Mouse (Mus musculus) hindbrain, embryonic 10.5 days (tissue): ENCODE measurements around the gene Pacsin2. TPM values are rescaled to one million over a fixed set of nuclear protein-coding genes. Genes with fewer than 3 reads are reported as not detected.

Experiments used
- DNase-seq: peaks from one replicate; pipeline ENCODE4 v3.0.0-alpha.2; 2017; ENCODE audit warnings: low spot score
- H3K27ac ChIP-seq: fragments of 300-500 bp; sonication (generic); 2 replicates; pipeline ENCODE4 v1.5.1; 2016; ENCODE audit warnings: mild to moderate bottlenecking, moderate library complexity
- H3K27me3 ChIP-seq: fragments of 300-500 bp; sonication (generic); 2 replicates; pipeline ENCODE4 v1.6.1; 2016; ENCODE audit warnings: mild to moderate bottlenecking; ENCODE audit not compliant: poor library complexity, insufficient read depth, severe bottlenecking
- H3K36me3 ChIP-seq: fragments of 300-500 bp; sonication (generic); 2 replicates; pipeline ENCODE4 v1.6.1; 2016; ENCODE audit warnings: mild to moderate bottlenecking, moderate library complexity
- H3K4me1 ChIP-seq: fragments of 300-500 bp; sonication (generic); replicated peaks from 2 replicates; pipeline ENCODE4 v1.6.1; 2016; ENCODE audit warnings: mild to moderate bottlenecking
- H3K4me3 ChIP-seq: fragments of 300-500 bp; sonication (generic); 2 replicates; pipeline ENCODE4 v1.5.1; 2016; ENCODE audit warnings: mild to moderate bottlenecking, moderate library complexity
- H3K9me3 ChIP-seq: fragments of 300-500 bp; sonication (generic); 2 replicates; pipeline ENCODE4 v1.6.1; 2016; ENCODE audit warnings: mild to moderate bottlenecking, moderate library complexity
- WGBS: fragments of 180-500 bp; shearing (Covaris S2); methylation state at CpG from one replicate; pipeline ENCODE4 v1.1.7; 2016; 5-methylcytosine and 5-hydroxymethylcytosine counted together
- polyA plus RNA-seq: library from polyadenylated mRNA; unstranded; fragments of >200 nt; fragmentation: Nextera tagmentation; extraction: Ambion mirVana; gene quantifications from 2 replicates; pipeline ENCODE4 v1.2.1, GENCODE M21; 2016

The Pacsin2 gene
- polyA plus RNA-seq, 1 experiment from 2014 or later: 53.3 TPM

DNA sequence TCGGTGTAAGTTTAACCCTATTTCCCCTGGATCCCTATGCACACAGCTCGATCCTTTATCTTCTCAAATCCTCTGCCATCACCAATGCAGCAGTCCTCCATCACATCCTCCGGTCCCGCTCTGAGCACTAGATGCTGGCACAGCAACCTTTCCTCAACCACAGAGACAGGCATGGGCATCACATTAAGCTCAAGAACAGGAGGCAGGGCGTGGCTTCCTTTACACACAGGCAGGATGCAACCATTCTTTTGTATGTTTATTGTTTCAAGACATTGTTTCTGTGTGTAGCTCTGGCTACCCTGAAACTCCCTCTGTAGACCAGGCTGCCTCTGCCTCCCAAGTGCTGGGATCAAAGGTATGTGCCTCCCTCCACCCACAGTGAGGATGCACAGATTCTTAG, 8.8 kb downstream of the Pacsin2 start:
- no peaks in the 10 kb centered on the region for H3K9me3 ChIP-seq
- no peak for DNase-seq
- no peak overlapping the region for H3K4me3 ChIP-seq
- 88% methylated on average over 5 of the region's 5 CpGs for WGBS
- peaks cover 18% of the 10 kb centered on the region for H3K4me1 ChIP-seq
- H3K27ac ChIP-seq: no peak overlapping the region
- no peaks in the 10 kb centered on the region for H3K36me3 ChIP-seq
- no peaks in the 10 kb centered on the region for H3K27me3 ChIP-seq

DNA sequence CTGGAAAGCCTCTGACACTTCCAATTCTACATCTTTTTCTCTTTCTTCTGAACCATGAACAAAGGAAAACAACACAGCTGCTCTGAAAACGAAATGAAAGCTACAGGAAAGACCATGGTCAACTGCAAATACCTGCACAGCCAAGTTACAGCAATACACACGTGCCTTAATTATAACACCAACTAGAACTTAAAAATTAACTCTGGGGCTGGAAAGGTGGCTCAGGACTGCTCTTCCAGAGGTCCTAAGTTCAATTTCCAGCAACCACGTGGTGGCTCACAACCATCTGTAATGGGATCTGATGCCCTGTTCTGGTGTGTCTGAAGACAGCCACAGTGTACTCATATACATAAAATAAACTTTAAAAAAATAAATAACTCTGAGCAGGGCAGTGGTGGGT, 9.4 kb downstream of the Pacsin2 start:
- Histone ChIP-seq H3K27ac (no peak overlapping the region), H3K9me3 (no peaks in the 10 kb centered on the region), H3K36me3 (no peaks in the 10 kb centered on the region), H3K4me3 (no peak overlapping the region), H3K4me1 (peaks cover 18% of the 10 kb centered on the region), H3K27me3 (no peaks in the 10 kb centered on the region)
- WGBS: 84% methylated on average over 3 of the region's 3 CpGs
- DNase-seq: no peak

DNA sequence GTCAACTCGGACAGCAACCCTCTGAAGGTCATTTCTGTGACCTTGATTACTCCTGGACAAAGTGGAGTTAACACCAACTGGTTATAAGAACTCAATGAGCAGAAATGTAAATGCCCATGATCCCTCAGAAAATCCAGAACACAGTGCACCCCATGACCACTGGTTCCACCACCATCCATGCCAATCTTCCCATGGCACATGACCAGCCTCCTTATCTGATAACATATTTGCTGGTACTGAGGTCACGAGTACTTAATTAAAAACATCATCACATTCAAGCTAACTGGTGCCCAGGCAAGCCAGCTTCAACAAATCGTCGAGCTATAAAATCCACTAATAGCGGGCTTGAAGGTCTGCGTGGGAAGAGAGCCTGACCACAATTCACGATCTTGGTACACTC, 10.0 kb downstream of the Pacsin2 start:
- Histone ChIP-seq H3K27ac (no peak overlapping the region), H3K27me3 (no peaks in the 10 kb centered on the region), H3K4me3 (no peak overlapping the region), H3K4me1 (peaks cover 18% of the 10 kb centered on the region), H3K9me3 (no peaks in the 10 kb centered on the region), H3K36me3 (no peaks in the 10 kb centered on the region)
- no peak for DNase-seq
- WGBS: 93% methylated on average over 7 of the region's 7 CpGs

DNA sequence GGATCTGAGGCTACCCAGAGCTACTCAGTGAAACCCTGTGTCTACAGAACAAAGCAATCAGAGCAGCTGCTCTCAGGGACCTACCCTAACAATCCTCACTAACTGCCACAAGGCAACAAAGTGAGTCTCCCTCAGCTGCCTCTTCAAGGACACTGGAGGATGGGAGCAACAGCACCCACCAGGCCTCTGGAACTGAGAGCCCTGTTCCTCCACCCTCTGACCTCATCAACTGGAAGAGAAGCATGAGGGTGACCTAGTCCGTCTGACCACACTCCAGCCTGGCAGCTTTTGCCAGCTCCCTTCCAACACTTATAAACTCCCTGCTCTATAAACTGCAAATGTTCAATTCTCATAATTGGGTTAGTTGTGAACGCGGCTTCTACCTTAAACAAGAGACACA, 10.5 kb downstream of the Pacsin2 start:
- Histone ChIP-seq H3K27ac (peak overlapping the region; percentile 23; the same call in 1 of the 2 replicates), H3K4me3 (no peak overlapping the region), H3K4me1 (peaks cover 18% of the 10 kb centered on the region), H3K36me3 (no peaks in the 10 kb centered on the region), H3K9me3 (no peaks in the 10 kb centered on the region), H3K27me3 (no peaks in the 10 kb centered on the region)
- no peak for DNase-seq
- WGBS: 81% methylated on average over 3 of the region's 3 CpGs

DNA sequence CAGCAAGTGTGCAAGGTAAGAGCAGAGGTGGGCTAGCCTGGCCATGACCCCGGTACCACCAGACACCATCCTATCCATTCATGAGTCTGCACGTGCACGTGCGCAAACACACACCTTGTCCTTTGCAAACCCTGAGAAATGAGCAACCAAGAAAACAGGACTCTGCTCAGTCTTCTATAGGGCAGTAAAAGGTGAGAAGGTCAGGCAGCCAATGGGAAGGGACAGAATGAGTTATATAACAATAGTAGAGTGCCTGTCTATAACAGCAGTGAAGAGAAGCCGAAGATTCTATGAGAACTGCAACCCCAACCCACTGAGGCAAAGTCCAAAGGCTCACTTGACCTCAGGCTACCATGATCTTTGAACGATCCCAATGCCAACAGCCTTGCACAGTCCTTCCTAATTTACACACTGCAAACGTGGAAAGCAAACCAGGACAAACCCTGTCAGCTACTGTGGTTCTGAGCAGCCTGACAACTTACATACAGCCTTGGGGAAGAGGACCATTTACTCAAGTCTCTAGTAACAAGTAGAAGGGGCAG, 12.1 kb downstream of the Pacsin2 start:
- 89% methylated on average over 7 of the region's 7 CpGs for WGBS
- Histone ChIP-seq H3K4me1 (peaks cover 26% of the 10 kb centered on the region), H3K27ac (no peak overlapping the region), H3K27me3 (no peaks in the 10 kb centered on the region), H3K36me3 (no peaks in the 10 kb centered on the region), H3K4me3 (no peak overlapping the region), H3K9me3 (no peaks in the 10 kb centered on the region)
- DNase-seq: no peak

DNA sequence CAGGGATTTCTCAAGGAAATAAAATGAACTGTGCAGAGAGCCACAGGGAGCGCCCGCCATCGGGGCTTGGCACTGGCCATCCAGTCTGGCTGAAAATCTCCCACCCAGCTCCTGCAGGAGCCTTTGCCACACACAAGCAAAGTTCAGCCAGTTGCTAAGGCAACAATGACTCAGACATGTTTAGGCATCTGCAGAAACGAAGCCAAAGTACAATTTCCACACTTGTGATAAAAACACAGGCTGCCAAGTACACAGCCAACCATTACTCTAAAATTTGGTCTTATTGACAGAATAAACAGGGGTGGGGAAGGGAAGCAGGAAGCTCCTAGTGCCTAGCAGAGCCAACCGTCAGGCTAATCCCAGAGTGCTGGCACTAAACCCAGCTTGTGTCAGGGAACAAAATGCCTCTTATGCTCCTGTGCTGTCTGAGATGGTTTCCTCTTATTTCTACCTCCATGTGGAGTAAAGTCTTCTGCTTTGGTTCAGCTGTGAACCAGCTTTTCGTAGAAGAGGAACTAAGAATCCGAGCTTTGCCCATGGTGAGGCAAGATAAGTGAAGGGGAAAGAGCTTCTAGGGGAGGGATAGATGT, 12.7 kb downstream of the Pacsin2 start:
- no peak overlapping the region for H3K4me3 ChIP-seq
- no peaks in the 10 kb centered on the region for H3K27me3 ChIP-seq
- H3K4me1 ChIP-seq: peaks cover 31% of the 10 kb centered on the region
- 85% methylated on average over 7 of the region's 7 CpGs for WGBS
- no peak overlapping the region for H3K27ac ChIP-seq
- no peaks in the 10 kb centered on the region for H3K36me3 ChIP-seq
- no peaks in the 10 kb centered on the region for H3K9me3 ChIP-seq
- DNase-seq: no peak

DNA sequence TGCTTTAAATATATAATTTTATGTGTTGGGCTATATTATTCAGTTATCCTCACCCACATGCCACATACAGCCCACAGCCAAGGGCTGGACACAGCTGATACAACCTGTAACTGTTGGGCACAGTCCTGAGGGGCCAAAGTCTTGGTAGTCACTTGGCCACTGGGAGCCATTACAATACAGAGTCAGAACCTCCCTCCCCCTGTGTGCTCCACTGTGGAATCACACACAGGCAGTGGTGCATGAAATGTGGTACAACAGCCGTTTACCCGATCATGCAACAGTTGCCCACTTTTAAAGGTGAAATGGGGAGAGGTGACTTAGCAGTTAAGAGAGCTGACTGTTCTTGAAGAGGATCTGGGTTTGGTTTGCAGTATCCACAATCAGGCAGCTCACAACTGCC, 14.4 kb downstream of the Pacsin2 start:
- Histone ChIP-seq H3K4me1 (peaks cover 42% of the 10 kb centered on the region), H3K36me3 (no peaks in the 10 kb centered on the region), H3K27me3 (no peaks in the 10 kb centered on the region), H3K9me3 (no peaks in the 10 kb centered on the region), H3K4me3 (no peak overlapping the region), H3K27ac (no peak overlapping the region)
- no peak for DNase-seq
- 92% methylated on average over 2 of the region's 2 CpGs for WGBS

DNA sequence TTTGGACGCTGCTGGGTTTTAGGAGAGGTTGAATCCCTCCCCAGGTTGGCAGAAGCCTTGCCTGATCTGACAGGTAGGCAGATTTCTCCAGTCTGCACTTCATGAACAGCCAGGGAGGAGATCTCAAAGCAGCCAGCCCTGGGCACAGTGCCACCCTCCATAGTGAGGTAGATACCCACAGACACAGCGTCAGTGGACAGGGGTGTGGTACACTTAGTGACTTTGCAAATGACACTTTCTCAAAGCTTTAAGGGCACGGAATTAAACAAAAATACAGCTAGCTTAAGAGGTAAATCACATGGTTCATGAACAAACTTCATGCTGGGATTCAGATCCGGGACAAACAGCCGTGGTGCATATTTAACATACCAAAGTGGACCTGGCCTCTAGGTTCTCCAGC, 15.8 kb downstream of the Pacsin2 start:
- Histone ChIP-seq H3K36me3 (no peaks in the 10 kb centered on the region), H3K27me3 (no peaks in the 10 kb centered on the region), H3K9me3 (no peaks in the 10 kb centered on the region), H3K4me3 (no peak overlapping the region), H3K4me1 (peaks cover 48% of the 10 kb centered on the region), H3K27ac (no peak overlapping the region)
- 85% methylated on average over 5 of the region's 5 CpGs for WGBS
- no peak for DNase-seq

DNA sequence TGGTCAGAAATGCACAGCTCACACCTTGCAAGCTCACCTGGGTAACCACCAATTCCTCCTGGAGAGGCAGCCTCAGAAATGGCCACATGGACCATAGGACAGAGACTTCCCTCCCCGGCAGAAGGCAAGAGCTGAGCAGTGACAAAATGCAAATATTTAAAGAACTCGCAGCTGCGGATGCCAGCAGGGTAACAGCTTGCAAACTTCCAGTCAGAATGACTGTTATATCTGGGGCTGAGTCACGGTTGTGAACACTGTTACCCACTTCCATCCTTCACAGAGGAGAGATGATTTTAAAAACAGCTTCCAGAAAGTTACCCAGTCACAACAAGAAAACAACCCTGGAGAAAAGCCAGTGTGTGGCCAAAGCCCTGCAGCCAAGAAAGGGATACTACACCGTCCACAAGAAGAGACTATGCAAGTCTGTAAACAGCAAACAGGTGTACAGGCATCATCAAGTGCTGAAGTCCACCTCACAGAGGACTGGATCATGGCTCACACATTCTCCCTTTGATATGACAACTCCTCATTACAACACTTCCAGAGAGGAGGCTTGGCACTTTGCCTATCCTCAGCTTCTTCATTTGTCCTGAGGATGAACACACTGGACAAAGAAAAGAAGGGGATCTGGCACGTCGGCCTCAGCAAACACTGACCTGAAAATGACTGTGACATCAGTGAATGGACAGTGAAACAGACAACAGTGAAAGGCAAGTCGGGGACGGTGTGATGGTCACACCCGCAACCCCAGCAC, 16.4 kb downstream of the Pacsin2 start:
- no peak for DNase-seq
- H3K27ac ChIP-seq: no peak overlapping the region
- H3K4me3 ChIP-seq: no peak overlapping the region
- 69% methylated on average over 10 of the region's 10 CpGs for WGBS
- no peaks in the 10 kb centered on the region for H3K9me3 ChIP-seq
- peaks cover 49% of the 10 kb centered on the region for H3K4me1 ChIP-seq
- H3K36me3 ChIP-seq: no peaks in the 10 kb centered on the region
- no peaks in the 10 kb centered on the region for H3K27me3 ChIP-seq

DNA sequence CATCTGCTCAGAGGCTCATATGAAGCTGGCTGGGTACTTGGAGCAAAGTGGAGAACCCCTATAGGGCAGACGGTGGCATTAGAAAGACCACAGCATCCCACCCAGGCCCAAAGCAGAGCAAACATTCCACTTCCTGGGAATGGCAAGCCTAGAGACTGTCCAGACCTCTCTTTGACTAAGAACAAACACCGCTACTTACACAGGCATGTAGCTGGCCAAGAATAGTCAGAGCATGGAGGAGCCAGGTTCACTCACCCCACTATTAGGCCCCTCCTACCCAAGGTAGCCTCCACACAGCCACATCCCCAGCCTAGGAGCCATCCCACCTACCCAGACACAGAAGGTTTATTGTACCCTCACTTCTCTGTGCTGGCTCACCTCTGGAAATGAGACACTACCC, 18.5 kb downstream of the Pacsin2 start:
- Histone ChIP-seq H3K27ac (peak overlapping the region; percentile 59), H3K9me3 (no peaks in the 10 kb centered on the region), H3K36me3 (no peaks in the 10 kb centered on the region), H3K27me3 (no peaks in the 10 kb centered on the region), H3K4me1 (peaks cover 44% of the 10 kb centered on the region), H3K4me3 (no peak overlapping the region)
- 86% methylated on average over 2 of the region's 2 CpGs for WGBS
- no peak for DNase-seq

DNA sequence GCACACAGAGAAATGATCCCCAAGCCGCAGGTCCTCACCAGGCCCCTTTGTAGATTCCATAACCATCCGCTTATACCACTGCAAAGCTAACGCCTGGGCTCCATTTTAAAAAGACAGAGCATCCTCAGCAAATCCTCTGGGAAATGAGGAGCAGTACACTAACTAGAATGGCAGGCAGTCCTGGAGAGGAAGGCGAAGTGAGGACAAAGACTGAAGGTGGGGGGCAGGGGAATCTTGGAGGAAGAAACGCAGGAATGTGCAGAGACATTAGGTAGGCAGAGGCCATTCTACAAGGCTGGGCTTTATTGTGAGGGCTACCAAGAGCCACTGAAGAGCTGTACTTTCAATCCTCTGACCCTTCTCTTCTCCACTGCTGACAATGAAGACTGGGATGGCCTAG, 19.0 kb downstream of the Pacsin2 start:
- DNase-seq: no peak
- Histone ChIP-seq H3K27me3 (no peaks in the 10 kb centered on the region), H3K9me3 (no peaks in the 10 kb centered on the region), H3K4me3 (no peak overlapping the region), H3K27ac (peak overlapping the region; percentile 59), H3K36me3 (no peaks in the 10 kb centered on the region), H3K4me1 (peaks cover 48% of the 10 kb centered on the region)
- 67% methylated on average over 5 of the region's 5 CpGs for WGBS

DNA sequence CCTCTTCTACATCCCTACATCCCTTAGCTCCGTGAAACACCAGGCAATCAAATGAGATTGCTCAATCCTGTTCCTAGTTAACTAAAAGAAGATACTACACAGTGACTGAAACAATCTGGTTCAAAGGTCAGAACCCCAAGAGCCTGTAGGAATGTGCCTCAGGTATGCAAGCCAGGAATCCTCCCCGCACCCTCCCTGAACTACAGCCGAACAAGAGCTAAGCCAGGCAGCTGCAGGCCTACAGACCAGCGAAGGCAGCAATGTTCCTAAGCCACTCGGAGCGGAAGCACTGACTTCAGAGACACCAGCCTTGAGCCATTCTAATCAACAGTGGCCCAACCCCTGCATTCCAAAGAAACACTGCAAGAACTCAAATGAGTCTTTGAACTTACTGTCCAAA, 20.0 kb downstream of the Pacsin2 start:
- 71% methylated on average over 6 of the region's 6 CpGs for WGBS
- Histone ChIP-seq H3K4me1 (peaks cover 48% of the 10 kb centered on the region), H3K9me3 (no peaks in the 10 kb centered on the region), H3K27ac (no peak overlapping the region), H3K36me3 (no peaks in the 10 kb centered on the region), H3K4me3 (no peak overlapping the region), H3K27me3 (no peaks in the 10 kb centered on the region)
- DNase-seq: no peak

DNA sequence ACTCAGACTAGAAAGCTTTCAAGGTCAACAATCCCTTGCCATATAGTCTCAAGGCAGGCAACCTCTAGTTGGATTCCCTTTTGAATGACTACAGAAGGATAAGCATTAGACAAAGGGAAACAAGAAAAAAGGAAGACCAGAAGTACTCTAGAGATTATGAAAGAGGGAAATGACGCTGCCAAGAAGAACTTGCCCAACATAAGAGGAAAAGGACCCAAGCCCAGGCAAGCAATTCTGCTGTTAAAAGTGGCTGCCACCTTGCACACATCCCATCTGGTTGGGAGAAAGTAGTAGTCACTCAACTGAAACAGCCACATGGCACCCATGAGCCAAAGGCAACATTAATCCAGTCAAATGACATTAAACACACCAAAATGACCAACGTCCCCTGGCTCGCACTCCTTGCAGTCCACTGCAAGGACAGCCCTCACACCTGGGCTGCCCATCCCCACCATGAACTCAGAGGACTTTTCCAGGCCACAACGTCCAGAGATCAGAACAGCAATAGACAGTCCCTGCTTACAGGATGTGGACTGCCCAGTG, 21.8 kb downstream of the Pacsin2 start:
- no peaks in the 10 kb centered on the region for H3K36me3 ChIP-seq
- no peaks in the 10 kb centered on the region for H3K27me3 ChIP-seq
- H3K4me3 ChIP-seq: no peak overlapping the region
- no peak overlapping the region for H3K27ac ChIP-seq
- H3K9me3 ChIP-seq: no peaks in the 10 kb centered on the region
- DNase-seq: no peak
- H3K4me1 ChIP-seq: peaks cover 42% of the 10 kb centered on the region
- 96% methylated on average over 4 of the region's 4 CpGs for WGBS
